Mouse (Mus musculus) kidney, adult 2 months (tissue): ENCODE results near the gene Prss36.

Experiments used
- CTCF ChIP-seq: fragments of 200-500 bp; conservative IDR thresholded peaks from 2 replicates; pipeline ENCODE4 v1.5.1; 2011; ENCODE audit warnings: low read depth, mild to moderate bottlenecking, control low read depth, low read length, moderate library complexity, mixed read lengths; ENCODE audit not compliant: insufficient read depth, insufficient read length
- POLR2A ChIP-seq: fragments of 200-500 bp; IDR thresholded peaks from one replicate; pipeline ENCODE4 v1.6.1; 2011; ENCODE audit warnings: low read depth, low read length, control low read depth

DNA sequence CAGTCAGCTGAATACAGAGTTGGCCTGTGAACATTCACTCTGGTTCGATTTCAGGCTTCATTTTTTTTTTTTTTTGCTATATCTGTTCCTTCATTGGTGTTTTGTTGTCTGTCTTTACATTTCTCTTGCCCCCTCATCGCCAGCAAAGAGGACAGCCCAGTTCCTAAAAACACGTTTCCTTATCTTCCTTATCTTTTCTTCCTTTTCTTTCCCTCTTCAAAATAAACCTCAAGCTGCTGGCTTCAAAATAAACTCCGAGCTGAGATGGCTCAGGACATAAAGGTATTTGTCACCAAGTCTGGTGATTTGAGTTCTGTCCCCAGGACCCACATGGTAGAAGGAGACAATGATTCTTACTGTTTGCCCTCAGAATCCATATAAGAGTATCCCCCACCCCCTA lies 33.6 kb downstream of the Prss36 start:
- no peak for TF ChIP-seq CTCF
- TF ChIP-seq POLR2A = no peak
